Mouse (Mus musculus) spleen, postnatal 0 days (tissue): ENCODE data around the gene Snrpd2. TPM values are rescaled to one million over a fixed set of nuclear protein-coding genes. Genes with fewer than 3 reads are reported as not detected.

Source experiments
- microRNA counts: library from miRNA; unstranded; fragments of <30 nt; microRNA quantifications from one replicate; lab custom pipeline; 2015
- polyA plus RNA-seq: library from polyadenylated mRNA; unstranded; fragments of >200 nt; fragmentation: Nextera tagmentation; extraction: Ambion mirVana; gene quantifications from 2 replicates; pipeline ENCODE4 v1.2.1, GENCODE M21; 2015

Gene Snrpd2
- 84.5 and 92.5 TPM in 2 replicates for polyA plus RNA-seq

GRCm38 (mm10) chr7:19149626-19150025 is at the start of gene Snrpd2:
Gene Snrpd2, plus strand, starts transcription at chr7:19149722.

DNA sequence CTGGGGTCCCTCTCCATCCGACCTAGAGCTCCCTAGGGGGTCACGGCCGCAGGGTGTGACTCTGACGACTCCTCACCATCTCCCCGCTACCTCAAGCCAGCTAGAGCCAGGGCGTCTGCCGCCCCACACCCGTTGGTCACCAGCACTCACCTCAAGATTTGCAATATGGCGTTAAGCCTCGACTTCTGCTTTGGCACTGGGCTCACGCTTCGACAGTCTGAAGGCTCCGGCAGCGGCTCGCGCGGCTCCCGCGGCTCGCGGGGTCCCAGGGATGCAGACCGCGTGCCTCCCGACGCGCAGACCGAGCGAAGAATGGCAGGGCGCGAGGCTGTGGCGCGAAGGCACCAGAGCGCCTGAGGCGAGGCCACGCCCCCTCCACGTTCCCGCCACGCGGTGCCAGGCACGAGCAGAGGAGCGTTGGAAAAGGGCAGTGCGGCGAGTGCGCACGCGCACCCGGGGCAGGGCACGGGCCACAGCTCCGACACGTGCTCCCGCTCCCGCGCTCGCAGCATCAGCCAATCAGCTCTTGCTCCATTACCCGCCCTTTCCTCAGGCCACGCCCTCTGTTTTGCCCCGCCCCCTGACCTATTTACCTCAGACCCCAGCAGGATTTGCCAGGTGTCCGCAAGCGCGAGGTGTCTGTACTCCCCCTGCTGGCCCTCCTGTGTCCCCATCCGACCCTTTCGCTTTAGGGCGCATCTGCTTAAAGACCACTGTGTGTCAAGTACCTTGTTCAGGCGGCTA is 31.3 kb upstream of the Snrpd2 start, which contains the start of gene Gm4969:
TSS of gene Gm4969 (minus strand) at position 341 of the 744 bp plus-strand sequence.

GRCm38 (mm10) chr7:19119631-19120429 is 29.7 kb upstream of the Snrpd2 start, which contains the start of gene Fbxo46:
Gene Fbxo46, plus strand, starts transcription at chr7:19119859.

GRCm38 (mm10) chr7:19148875-19149541 is 514 bp upstream of the Snrpd2 start, which contains the start of gene Qpctl:
Gene Qpctl, minus strand, starts transcription at chr7:19149291.

GRCm38 (mm10) chr7:19165656-19166423 is 16.3 kb downstream of the Snrpd2 start, which contains the start of gene Gipr:
Gene Gipr, minus strand, starts transcription at chr7:19166127.

DNA sequence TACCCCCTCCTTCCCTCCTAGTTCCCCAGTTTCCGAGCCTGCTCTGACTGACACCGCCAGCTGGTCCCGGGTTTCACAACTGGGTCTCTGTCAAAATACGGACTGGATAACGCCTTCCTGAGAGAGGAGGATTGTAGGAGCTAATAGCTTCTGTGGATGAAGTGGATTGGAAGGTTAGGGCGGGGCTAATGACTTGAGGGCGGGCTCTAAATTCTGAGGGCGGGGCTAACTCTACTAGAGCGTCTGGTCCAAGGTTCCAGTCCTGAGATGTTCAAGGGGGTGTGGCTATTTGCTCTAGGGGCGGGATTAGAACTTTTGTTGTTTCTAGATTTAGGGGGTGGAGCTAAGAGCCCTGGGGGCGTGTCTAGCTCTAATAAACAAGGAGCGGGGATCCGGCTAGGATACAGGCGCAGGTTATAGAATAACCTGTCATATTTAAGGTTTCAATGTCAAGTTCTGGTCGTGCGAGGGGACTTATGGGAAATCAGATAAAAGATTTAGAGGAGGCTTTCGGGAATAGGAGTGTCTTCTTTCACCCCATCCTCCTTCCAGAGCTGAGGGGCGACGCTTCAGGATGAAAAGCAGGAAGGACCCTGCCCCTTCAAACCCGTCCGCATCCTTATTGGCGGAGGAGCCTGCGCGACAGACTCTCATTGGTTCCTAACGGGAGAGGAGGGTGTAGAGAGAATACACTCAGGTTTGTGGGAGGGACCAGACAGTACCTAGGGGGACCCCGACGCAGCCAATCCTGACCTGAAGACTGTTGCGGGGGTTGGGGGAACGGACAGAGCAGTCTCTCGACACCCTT is 26.4 kb downstream of the Snrpd2 start, which contains the start of gene Eml2:
TSS of gene Eml2 (plus strand) at position 714 of the 808 bp plus-strand sequence.

MicroRNAs encoded within 50 kb of the gene (microRNA counts, 519-probe panel; counts per million panel counts)
- microRNA mmu-miR-330 (lab: Ali Mortazavi, UCI): 88.3 counts per million

Other genes starting within 250 kb of the Snrpd2 start
- gene Ccdc61, start 239.3 kb upstream of the Snrpd2 start, polyA plus RNA-seq: 12.5 and 14.3 TPM in 2 replicates
- 0.31 and 0.36 TPM in 2 replicates for gene Nova2, start 223.8 kb upstream of the Snrpd2 start, polyA plus RNA-seq
- gene Nanos2, start 162.3 kb upstream of the Snrpd2 start, polyA plus RNA-seq: not detected in 2 replicates
- gene Mypop, start 158.5 kb upstream of the Snrpd2 start, polyA plus RNA-seq: 1.1 and 1.4 TPM in 2 replicates
- 7.4 and 8.6 TPM in 2 replicates for gene Irf2bp1, start 145.7 kb upstream of the Snrpd2 start, polyA plus RNA-seq
- 0.15 and 0.19 TPM in 2 replicates for gene Foxa3, start 126.2 kb upstream of the Snrpd2 start, polyA plus RNA-seq
- gene Sympk, start 125.3 kb upstream of the Snrpd2 start, polyA plus RNA-seq: 11.2 and 11.7 TPM in 2 replicates
- gene Rsph6a, start 95.0 kb upstream of the Snrpd2 start, polyA plus RNA-seq: not detected in 2 replicates
- 5.5 and 7.2 TPM in 2 replicates for gene Dmwd, start 73.5 kb upstream of the Snrpd2 start, polyA plus RNA-seq
- gene Dmpk, start 65.9 kb upstream of the Snrpd2 start, polyA plus RNA-seq: 9.4 and 11.5 TPM in 2 replicates
- 1.4 and 2.4 TPM in 2 replicates for gene Six5, start 55.1 kb upstream of the Snrpd2 start, polyA plus RNA-seq
- 0.25 and 0.51 TPM in 2 replicates for gene Gm4969, start 31.4 kb upstream of the Snrpd2 start, polyA plus RNA-seq
- gene Fbxo46, start 29.9 kb upstream of the Snrpd2 start, polyA plus RNA-seq: 7.2 and 8.3 TPM in 2 replicates
- gene Qpctl, start 431 bp upstream of the Snrpd2 start, polyA plus RNA-seq: 6.5 and 7.0 TPM in 2 replicates
- gene Gipr, start 16.4 kb downstream of the Snrpd2 start, polyA plus RNA-seq: 0.04 and 0.06 TPM in 2 replicates
- 3.9 and 5.1 TPM in 2 replicates for gene Eml2, start 26.7 kb downstream of the Snrpd2 start, polyA plus RNA-seq
- 0.59 and 0.81 TPM in 2 replicates for gene Gpr4, start 62.8 kb downstream of the Snrpd2 start, polyA plus RNA-seq
- gene Opa3, start 78.6 kb downstream of the Snrpd2 start, polyA plus RNA-seq: 14.7 and 14.8 TPM in 2 replicates
- gene Vasp, start 122.1 kb downstream of the Snrpd2 start, polyA plus RNA-seq: 71.2 and 86.4 TPM in 2 replicates
- 0.18 and 0.19 TPM in 2 replicates for gene Ppm1n, start 130.3 kb downstream of the Snrpd2 start, polyA plus RNA-seq
- gene Rtn2, start 132.9 kb downstream of the Snrpd2 start, polyA plus RNA-seq: 4.2 and 4.7 TPM in 2 replicates
- gene Fosb, start 160.3 kb downstream of the Snrpd2 start, polyA plus RNA-seq: 0.07 TPM in 1 of 2 replicates, not detected in the other
- 25.0 and 25.6 TPM in 2 replicates for gene Ercc1, start 195.1 kb downstream of the Snrpd2 start, polyA plus RNA-seq
- 14.4 and 16.6 TPM in 2 replicates for gene Cd3eap, start 209.8 kb downstream of the Snrpd2 start, polyA plus RNA-seq
- gene Ppp1r13l, start 210.0 kb downstream of the Snrpd2 start, polyA plus RNA-seq: 1.8 and 2.3 TPM in 2 replicates
- gene Ercc2, start 232.3 kb downstream of the Snrpd2 start, polyA plus RNA-seq: 7.3 and 9.0 TPM in 2 replicates